Mouse (Mus musculus) neural tube, embryonic 11.5 days (tissue): Measurements from ENCODE around the gene Olfr1256. TPM values are rescaled to one million over a fixed set of nuclear protein-coding genes. Genes with fewer than 3 reads are reported as not detected.

Experiments
- ATAC-seq: fragments of 200-750 bp; cut with Nextera tagmentation; 2 replicates; pipeline ENCODE4 v1.8.0; 2017; ENCODE audit warnings: moderate number of reproducible peaks, mild to moderate bottlenecking, moderate TSS enrichment, moderate library complexity; ENCODE audit not compliant: insufficient read depth, low FRiP score, low TSS enrichment
- DNase-seq: peaks from one replicate; pipeline ENCODE4 v3.0.0-alpha.2; 2015; ENCODE audit warnings: low spot score
- H3K27ac ChIP-seq: fragments of 300-500 bp; sonication (generic); 2 replicates; pipeline ENCODE4 v1.5.1; 2014; ENCODE audit warnings: low read depth, mild to moderate bottlenecking, low read length
- H3K27me3 ChIP-seq: fragments of 300-500 bp; sonication (generic); 2 replicates; pipeline ENCODE4 v1.6.1; 2014; ENCODE audit warnings: mild to moderate bottlenecking, low read length, mixed read lengths; ENCODE audit not compliant: control insufficient read depth, insufficient read depth
- H3K36me3 ChIP-seq: fragments of 300-500 bp; sonication (generic); 2 replicates; pipeline ENCODE4 v1.6.1; 2014; ENCODE audit warnings: mild to moderate bottlenecking, low read length, moderate library complexity, mixed read lengths; ENCODE audit not compliant: control insufficient read depth, insufficient read depth
- H3K4me1 ChIP-seq: fragments of 300-500 bp; sonication (generic); 2 replicates; pipeline ENCODE4 v1.6.1; 2014; ENCODE audit warnings: low read length, mixed read lengths; ENCODE audit not compliant: control insufficient read depth, insufficient read depth
- H3K4me2 ChIP-seq: fragments of 300-500 bp; sonication (generic); 2 replicates; pipeline ENCODE4 v1.6.1; 2014; ENCODE audit warnings: low read depth, mild to moderate bottlenecking, moderate library complexity
- H3K4me3 ChIP-seq: fragments of 300-500 bp; sonication (generic); 2 replicates; pipeline ENCODE4 v1.5.1; 2014; ENCODE audit warnings: low read depth, low read length
- H3K9ac ChIP-seq: fragments of 300-500 bp; sonication (generic); 2 replicates; pipeline ENCODE4 v1.6.1; 2014; ENCODE audit warnings: mild to moderate bottlenecking, low read length
- H3K9me3 ChIP-seq: fragments of 300-500 bp; sonication (generic); 2 replicates; pipeline ENCODE4 v1.6.1; 2016; ENCODE audit warnings: low read length; ENCODE audit not compliant: control insufficient read depth
- WGBS: fragments of 180-500 bp; shearing (Covaris S2); extraction: QIAGEN DNeasy Blood & Tissue Kit; methylation state at CpG from one replicate; pipeline ENCODE4 v1.1.7; 2014; 5-methylcytosine and 5-hydroxymethylcytosine counted together
- polyA plus RNA-seq: library from polyadenylated mRNA; unstranded; fragments of >200 nt; fragmentation: Nextera tagmentation; extraction: Ambion mirVana; gene quantifications from 2 replicates; pipeline ENCODE4 v1.2.1, GENCODE M21; 2014

Gene Olfr1256
- not detected in 2 replicates for polyA plus RNA-seq

DNA sequence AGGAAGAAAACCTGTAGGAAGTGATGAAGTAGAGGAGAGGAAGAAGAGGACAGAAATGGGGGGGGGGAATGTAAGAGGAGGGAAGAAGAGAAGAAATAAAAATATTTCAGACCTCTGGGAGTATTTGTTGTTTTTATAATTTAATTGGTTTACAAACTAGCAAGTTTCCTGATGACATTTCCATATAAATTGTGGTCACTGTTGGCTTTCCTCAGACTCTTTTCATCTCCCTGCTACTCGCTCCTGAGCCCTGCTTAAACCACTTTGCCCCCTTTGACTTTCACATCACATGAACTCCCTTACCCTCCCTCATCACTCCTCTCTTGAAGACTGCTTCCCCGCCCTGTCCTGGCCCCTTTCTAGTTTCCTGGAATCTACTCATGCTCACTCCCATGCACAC lies at the start of gene Olfr1256:
Olfr1256 (minus strand) TSS at position 101 of the 400 bp plus-strand sequence.
- Histone ChIP-seq H3K4me2 (no peak within 1 kb of the TSS), H3K4me3 (no peak within 1 kb of the TSS), H3K9ac (no peak within 1 kb of the TSS), H3K27me3 (no peaks in the 10 kb centered on the region), H3K27ac (no peak within 1 kb of the TSS), H3K9me3 (no peaks in the 10 kb centered on the region), H3K36me3 (no peaks in the 10 kb centered on the region), H3K4me1 (no peaks in the 10 kb centered on the region)
- DNase-seq (no peak), ATAC-seq (no peak)
- 46% methylated on average over 2 of the region's 2 CpGs for whole genome bisulfite sequencing

DNA sequence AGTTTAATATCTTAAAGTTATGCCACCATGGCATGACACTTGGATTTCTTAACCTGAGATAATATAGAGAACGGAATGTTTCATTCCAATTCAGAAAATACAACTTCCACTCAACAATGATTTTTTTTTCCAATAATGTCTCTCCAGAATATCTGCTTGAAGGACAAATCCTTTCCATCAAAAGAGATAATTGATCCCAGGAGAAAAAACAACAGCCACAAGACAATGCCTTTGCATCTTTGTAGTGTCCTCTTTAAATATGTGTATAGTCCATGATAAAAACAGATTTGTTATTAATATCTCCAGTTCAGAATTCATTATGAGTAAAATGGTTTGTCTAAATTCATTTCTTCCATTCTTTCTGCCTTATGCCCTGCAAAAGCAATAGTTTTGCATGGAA lies 36.8 kb upstream of the Olfr1256 start, which contains the start of gene Olfr1257:
Olfr1257 (plus strand) TSS at position 301 of the 400 bp plus-strand sequence.
- 91% methylated on average over 1 of the region's 1 CpGs for WGBS
- ATAC-seq: no peak
- no peaks in the 10 kb centered on the region for H3K4me1 ChIP-seq
- DNase-seq: no peak
- no peaks in the 10 kb centered on the region for H3K36me3 ChIP-seq
- H3K4me3 ChIP-seq: no peak within 1 kb of the TSS
- H3K9ac ChIP-seq: no peak within 1 kb of the TSS
- H3K27me3 ChIP-seq: no peaks in the 10 kb centered on the region
- H3K27ac ChIP-seq: no peak within 1 kb of the TSS
- no peaks in the 10 kb centered on the region for H3K9me3 ChIP-seq
- H3K4me2 ChIP-seq: no peak within 1 kb of the TSS

DNA sequence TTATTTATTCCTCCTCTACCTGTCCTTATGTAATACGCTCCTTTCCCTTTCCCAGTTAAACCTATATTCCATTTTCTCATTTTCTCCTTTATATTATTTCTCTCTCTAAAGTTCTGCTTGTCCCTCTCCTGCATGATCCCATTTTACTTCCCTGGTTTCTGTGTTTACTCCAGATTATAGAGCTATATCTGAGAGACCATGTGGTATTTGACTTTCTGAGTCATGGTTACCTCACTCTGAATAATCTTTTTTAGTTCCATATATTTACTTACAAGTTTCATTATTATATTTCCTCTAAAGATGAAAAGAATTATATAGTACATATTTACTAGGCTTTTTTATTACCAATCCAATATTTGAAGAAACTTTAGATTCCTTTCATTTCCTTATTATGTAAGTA lies 7.9 kb upstream of the Olfr1256 start:
- Histone ChIP-seq H3K9me3 (no peaks in the 10 kb centered on the region), H3K9ac (no peak overlapping the region), H3K4me3 (no peak overlapping the region), H3K27ac (no peak overlapping the region), H3K4me2 (no peak overlapping the region), H3K27me3 (no peaks in the 10 kb centered on the region), H3K36me3 (no peaks in the 10 kb centered on the region), H3K4me1 (no peaks in the 10 kb centered on the region)
- no peak for ATAC-seq
- 84% methylated on average over 1 of the region's 1 CpGs for WGBS
- DNase-seq: no peak

DNA sequence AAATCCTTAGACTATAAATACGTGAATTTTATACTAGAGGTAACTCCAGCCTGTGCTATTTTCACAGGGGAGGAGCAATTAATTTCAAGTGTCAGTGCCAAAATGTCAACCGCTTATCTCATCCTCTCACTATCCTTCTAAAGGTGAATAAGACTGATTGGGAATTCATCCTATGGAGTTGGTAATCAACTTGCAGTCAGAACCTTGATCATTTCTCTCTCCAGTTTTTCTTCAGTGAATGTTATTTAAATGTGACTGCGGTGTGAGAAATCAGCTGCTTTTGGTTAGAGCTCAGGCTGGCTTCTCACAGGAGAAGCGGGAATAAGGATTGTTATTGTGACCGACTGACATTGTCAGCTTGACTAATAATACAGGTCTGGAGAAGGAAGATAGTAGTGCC lies 6.8 kb upstream of the Olfr1256 start, which contains the start of gene Olfr48:
Olfr48 (minus strand) TSS at position 101 of the 400 bp plus-strand sequence.
- H3K27ac ChIP-seq: no peak within 1 kb of the TSS
- ATAC-seq (no peak), DNase-seq (no peak)
- H3K4me1 ChIP-seq: no peaks in the 10 kb centered on the region
- H3K27me3 ChIP-seq: no peaks in the 10 kb centered on the region
- H3K9ac ChIP-seq: no peak within 1 kb of the TSS
- no peaks in the 10 kb centered on the region for H3K36me3 ChIP-seq
- no peak within 1 kb of the TSS for H3K4me2 ChIP-seq
- no peak within 1 kb of the TSS for H3K4me3 ChIP-seq
- H3K9me3 ChIP-seq: no peaks in the 10 kb centered on the region
- WGBS: 86% methylated on average over 5 of the region's 5 CpGs

DNA sequence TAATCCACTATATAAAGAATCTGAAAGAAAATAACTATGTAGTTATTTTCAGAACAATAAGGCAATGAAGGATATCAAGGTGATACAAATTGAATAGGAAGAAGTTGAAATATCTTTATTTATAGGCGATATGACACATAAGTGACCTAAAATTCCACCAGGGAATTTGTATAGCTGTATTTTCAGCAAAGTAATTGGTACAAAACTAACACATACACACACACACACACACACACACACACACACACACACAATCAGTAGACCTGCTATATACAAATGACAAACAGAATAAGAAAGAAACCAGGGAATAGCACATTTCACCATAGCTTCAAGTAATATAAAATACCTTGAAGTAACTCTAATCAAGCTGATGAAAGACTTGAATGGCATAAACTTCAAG lies 21.1 kb downstream of the Olfr1256 start:
- DNase-seq (no peak), ATAC-seq (no peak)
- no peak overlapping the region for H3K9ac ChIP-seq
- no peaks in the 10 kb centered on the region for H3K27me3 ChIP-seq
- no peak overlapping the region for H3K4me2 ChIP-seq
- WGBS: 96% methylated on average over 1 of the region's 1 CpGs
- no peaks in the 10 kb centered on the region for H3K9me3 ChIP-seq
- H3K36me3 ChIP-seq: no peaks in the 10 kb centered on the region
- no peaks in the 10 kb centered on the region for H3K4me1 ChIP-seq
- H3K4me3 ChIP-seq: no peak overlapping the region
- no peak overlapping the region for H3K27ac ChIP-seq

DNA sequence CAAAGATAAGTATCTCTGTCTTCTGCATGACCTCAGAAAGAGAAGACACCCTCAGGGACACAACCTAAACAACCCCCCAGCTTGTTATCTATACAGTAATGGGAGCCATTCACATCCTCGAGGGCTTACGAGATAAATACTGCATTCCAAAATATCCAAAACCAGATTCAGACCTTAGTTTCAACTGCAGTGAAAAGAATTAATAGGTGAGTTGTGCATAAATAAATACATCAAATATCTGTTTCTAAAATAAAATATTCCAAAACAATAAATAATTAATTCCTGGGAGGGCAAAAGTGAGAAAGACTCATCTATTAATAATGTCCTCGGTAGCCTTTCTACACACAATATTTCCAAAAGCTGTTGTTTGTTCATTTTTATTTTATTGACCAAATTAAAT lies 29.6 kb downstream of the Olfr1256 start, which contains the start of gene Olfr1255:
Olfr1255 (plus strand) TSS at position 301 of the 400 bp plus-strand sequence.
- H3K36me3 ChIP-seq: no peaks in the 10 kb centered on the region
- no peak within 1 kb of the TSS for H3K4me3 ChIP-seq
- H3K27me3 ChIP-seq: no peaks in the 10 kb centered on the region
- no peak within 1 kb of the TSS for H3K4me2 ChIP-seq
- 94% methylated on average over 3 of the region's 3 CpGs for WGBS
- ATAC-seq (no peak), DNase-seq (no peak)
- no peak within 1 kb of the TSS for H3K9ac ChIP-seq
- no peaks in the 10 kb centered on the region for H3K9me3 ChIP-seq
- H3K27ac ChIP-seq: no peak within 1 kb of the TSS
- H3K4me1 ChIP-seq: no peaks in the 10 kb centered on the region

DNA sequence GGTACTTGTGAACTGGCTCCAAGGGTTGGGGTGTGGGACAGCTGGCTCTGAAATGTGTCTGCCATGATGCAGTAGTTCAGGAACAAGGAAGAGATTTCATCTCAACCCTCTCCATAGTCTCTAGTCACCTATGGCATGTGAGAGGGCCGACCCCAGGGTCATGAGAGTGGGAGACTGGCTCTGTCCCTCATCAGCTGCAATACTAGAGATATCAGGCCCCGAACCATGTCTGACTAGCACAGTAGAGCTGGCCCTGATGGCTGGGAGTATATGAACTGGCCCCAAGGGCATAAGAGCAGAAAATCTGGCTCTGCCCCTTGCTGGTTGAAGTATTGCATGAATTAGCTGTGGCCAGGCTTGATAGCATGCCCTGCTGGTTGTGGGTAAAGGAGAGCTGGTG lies 30.6 kb downstream of the Olfr1256 start:
- WGBS: 76% methylated on average over 2 of the region's 2 CpGs
- no peaks in the 10 kb centered on the region for H3K4me1 ChIP-seq
- no peaks in the 10 kb centered on the region for H3K9me3 ChIP-seq
- H3K36me3 ChIP-seq: no peaks in the 10 kb centered on the region
- H3K4me2 ChIP-seq: no peak overlapping the region
- no peak overlapping the region for H3K27ac ChIP-seq
- DNase-seq (no peak), ATAC-seq (no peak)
- no peak overlapping the region for H3K9ac ChIP-seq
- no peaks in the 10 kb centered on the region for H3K27me3 ChIP-seq
- no peak overlapping the region for H3K4me3 ChIP-seq

DNA sequence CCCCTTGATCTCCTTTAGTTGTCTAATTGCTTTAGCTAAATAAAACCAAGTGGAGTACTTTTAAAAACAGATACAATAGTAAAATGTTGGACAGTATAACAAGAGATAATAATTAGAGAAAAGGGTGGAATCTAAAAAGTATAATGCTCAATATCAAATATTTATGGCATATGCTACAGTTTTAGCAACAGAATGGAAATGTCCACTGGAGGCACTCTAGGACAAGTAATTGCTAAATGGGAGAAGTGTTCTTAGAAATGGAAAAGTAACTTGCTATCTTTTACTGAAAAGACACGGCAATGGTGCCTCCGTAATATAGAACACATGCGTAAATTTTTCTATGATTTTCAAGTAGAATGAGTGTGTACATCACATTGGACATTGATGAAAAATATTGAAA lies 41.8 kb downstream of the Olfr1256 start:
- Histone ChIP-seq H3K9me3 (no peaks in the 10 kb centered on the region), H3K27me3 (no peaks in the 10 kb centered on the region), H3K27ac (no peak overlapping the region), H3K4me1 (no peaks in the 10 kb centered on the region), H3K9ac (no peak overlapping the region), H3K4me2 (no peak overlapping the region), H3K4me3 (no peak overlapping the region), H3K36me3 (no peaks in the 10 kb centered on the region)
- no peak for ATAC-seq
- 93% methylated on average over 3 of the region's 3 CpGs for WGBS
- DNase-seq: no peak

DNA sequence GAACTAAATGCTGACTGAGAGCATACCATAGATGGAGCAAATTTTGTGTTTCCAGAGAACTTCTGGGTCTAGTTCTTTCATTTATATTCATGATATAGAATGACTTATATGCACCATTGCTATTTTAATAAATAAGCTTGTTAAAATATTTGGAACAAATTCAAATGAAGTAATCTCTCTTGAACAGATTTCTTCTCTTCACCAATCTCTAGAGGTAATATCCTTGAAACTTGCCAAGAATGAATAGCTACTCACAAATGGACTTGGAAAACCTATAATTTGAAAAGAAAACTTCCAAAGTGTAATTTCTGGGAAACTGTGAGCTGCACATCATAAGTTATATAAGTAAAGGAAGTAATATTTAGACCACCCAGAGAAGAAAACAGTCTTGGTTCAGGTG lies 47.8 kb downstream of the Olfr1256 start, which contains the start of gene Olfr1254:
Olfr1254 (minus strand) TSS at position 101 of the 400 bp plus-strand sequence.
- ATAC-seq: no peak
- Histone ChIP-seq H3K9me3 (no peaks in the 10 kb centered on the region), H3K4me3 (no peak within 1 kb of the TSS), H3K36me3 (no peaks in the 10 kb centered on the region), H3K4me1 (no peaks in the 10 kb centered on the region), H3K27me3 (no peaks in the 10 kb centered on the region), H3K9ac (no peak within 1 kb of the TSS), H3K4me2 (no peak within 1 kb of the TSS), H3K27ac (no peak within 1 kb of the TSS)
- DNase-seq: no peak
